Mouse (Mus musculus): ENCODE measurements around the gene Ncor1.

The Ncor1 gene

DNA sequence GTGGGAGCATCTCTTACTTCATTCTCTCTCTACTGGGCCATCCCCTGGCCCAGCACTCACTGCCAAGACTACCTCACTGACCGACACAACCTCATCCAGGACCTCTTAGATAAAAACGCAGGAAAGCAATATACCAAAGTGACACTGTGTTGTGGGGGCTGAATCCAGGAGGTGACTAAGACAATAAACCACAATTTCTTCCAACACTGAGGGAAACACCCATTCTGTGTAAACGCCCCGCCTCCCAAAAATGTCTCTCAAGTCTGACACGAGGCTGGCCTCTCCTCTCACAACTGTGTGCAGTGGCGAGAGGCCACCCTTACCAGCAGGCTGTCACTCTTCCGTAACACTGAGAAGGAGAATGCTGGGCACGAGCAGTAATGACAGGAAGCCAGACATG is 190.0 kb downstream of the Ncor1 start:
- DNase-seq (ENCODE audit: low read depth, low spot score) = no peak

DNA sequence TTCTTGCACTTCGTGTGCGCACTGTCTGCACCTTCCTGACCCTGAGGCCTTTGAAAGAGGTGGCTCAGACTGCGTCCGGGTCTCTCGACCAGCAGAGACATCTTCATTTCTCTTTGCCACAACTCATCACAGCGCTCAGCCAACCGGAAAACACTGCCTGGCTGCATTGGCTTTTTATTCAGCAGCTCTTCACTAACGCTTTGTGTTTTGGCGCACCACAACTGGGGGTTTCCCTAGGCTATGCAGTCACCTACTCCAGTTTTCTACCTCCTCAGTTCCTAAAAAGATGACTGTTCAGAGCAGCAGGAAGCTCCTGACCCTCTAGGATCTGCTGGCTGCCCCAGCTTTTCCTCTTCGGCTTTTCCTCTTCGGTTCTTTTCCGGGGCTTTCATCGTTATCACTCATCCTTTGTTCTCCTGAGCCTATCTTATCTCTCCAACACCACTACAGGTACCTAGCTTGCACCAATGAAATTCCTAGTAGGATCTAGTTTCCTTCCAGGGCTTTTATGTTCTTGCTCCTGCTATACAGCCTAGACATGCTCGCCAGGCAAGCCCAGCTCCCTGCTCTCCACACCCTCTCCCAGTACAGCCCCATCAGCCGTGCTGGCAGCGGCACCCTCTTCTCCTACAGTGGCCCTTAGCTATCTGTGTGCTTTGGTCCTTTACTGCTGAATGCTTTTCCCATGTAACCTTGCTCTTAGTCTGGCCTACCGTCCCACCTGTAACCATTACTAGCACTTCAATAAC is 191.7 kb downstream of the Ncor1 start:
- no peak for DNase-seq (ENCODE audit: low read depth, low spot score)
